Mouse (Mus musculus): ENCODE data around the gene Tcap. TPM values are rescaled to one million over a fixed set of nuclear protein-coding genes. Genes with fewer than 3 reads are reported as not detected.

The Tcap gene
- 1,000 to 10,000 TPM; 3,817 to 5,138 (median 4,616) TPM for total RNA-seq (2022)

DNA sequence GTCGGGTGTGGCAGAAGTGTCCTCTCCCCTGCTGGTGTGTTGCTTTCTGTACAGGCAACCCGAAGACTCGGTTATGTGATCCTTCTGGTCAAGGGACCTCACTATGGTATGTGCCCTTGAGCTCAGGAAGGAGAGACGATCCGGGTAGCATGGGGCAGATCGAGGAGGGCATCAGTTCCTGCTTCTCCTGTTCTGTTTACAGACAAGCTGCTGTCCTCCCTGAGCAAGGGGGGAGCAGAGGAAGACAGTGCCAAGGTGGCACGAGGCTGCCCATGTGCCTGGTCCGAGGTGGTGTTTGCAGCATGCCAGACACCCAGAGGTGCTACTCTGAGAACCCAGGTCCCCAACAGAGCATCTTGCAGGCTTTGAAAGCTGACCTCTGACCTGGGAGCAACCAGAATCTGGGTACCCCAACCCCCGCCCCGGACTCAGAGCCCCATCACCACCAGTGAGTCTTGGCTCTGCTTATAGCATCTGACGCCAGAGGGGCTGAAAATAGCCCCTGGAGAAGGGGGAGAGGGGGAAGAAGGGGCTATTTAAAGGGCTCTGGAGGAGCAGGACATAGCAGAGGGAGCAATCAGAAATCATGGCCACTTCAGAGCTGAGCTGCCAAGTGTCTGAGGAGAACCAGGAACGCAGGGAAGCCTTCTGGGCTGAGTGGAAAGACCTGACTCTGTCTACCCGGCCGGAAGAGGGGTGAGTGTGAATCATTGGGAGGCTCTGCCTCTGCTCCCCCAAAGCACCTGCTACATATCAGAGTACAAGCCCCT, at the start of gene Tcap:
Tcap (plus strand) TSS at position 551 of the 770 bp plus-strand sequence.
- peak; percentile 73 to 80 for DNase-seq (ENCODE audit: low spot score in 2 of 2)

DNA sequence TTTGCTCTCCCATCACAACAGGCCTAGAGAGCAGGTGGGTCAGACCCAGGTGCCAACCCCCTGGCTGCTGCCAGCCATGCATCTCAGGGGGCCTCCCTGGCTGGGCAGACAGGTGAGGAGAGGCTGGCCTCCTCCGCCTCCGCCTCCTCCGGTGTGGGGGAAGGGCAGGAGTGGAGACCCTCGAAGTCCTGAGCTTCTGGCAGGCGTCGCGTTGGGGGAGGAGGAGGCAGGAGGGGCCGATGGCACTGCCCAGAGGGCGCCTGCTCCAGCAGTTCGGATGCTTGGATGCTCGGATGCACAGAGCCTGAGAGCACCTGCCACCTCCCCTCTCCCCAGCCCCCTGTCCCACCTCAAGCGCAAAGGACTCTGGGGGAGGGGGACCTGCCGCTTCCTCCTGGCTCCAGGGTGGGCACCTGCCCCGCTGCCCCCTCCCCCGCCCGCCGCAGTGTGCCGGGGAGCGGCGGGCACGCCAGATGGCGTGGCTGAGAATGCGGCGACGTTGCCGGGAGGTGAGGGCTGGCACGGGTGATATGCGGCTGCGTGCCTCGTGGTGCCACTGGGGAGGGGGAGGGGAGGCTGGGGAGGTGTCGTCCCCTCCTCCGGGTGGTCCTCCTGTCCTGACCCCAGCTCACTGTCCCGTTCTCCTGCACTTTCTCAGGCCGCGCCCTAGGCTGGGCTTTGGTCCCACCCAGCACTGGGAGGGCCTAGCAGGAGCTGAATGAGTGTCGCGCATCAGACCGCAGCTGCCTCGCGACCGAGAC, 49.5 kb upstream of the Tcap start:
- DNase-seq (ENCODE audit: low spot score in 2 of 2) = no peak

DNA sequence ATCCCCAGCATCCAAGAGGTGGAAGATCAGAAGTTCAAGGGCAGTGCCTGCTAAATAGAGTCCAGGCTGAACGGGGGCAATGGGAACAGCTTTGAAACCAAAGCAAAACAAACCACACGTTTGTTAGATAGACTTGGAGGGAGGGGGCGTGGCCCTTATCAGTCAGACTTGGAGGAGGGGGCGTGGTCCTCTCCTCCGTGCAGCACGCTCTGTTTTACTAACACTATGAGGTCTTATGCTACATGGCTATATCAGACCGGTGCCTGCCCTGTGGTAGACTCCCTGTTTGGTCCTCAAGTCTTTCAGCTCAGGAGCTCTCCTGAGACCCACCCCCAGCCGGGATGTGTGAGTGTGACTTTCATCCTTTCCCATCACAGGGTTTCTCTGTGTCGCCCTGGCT, 48.4 kb upstream of the Tcap start:
- no peak for DNase-seq (ENCODE audit: low spot score in 2 of 2)

DNA sequence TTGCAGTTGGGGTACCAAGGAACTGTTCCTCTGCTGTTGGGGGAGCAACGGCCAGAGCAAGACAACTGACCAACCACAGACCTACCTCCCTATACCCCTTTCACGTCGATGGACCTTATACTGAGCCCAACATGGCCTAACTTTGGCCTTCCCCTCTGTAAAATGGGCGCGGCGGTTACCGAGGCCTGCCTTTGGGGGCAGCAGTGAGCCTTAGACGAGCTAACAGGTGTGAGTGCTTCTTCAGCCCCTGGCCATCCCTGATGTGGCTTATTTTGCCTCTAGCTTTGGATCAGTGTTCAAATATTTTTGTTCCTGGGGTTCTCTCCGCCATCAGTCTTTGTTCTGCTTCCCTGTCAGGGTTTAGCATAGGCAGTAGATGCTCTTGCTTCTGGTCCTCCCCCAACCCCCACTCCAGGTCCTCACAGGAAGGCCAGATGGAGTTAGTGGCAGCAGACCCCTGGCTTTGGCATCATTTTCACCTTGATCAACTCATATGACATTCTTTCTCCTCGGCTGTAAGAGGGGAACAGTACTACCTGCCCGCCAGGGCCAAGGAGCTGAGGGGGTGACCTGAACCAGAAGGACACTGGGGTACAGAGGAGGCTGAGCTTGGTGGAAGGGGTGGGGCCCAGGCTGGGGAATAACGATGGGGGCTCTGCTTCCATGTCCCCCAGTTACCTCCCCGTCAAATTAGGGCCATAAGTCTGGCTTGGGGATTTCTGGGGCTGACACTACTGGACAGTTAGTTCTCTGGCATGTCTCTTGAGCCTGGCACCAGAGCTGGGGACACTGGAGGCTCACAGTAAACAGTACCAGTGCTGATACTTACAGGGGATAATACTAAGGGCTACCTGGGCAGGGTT, 47.1 kb upstream of the Tcap start:
- no peak for DNase-seq (ENCODE audit: low spot score in 2 of 2)

DNA sequence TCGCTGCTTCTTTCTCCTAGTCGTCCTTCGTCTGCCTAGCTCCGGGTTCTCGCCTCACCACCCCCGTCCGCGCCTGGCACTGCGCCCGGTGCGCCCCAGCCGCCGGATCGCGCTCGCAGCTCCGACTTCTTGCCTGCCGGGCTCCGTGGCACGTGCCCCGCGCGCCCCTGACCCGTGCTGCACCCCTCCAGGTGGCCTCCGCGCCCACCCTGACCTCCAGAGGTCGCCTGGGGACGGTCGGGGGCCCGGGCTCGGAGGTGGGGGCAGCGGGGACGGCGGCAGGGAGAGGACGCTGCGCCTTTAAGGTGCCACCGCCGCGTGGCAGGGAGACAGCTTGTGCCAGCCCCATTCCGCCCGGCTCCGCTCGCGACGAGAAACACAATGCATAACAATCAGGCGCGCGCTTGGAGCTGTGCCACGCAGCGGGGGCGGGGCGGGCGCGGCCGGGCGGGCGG, 45.1 kb upstream of the Tcap start:
- no peak for DNase-seq (ENCODE audit: low spot score in 2 of 2)

DNA sequence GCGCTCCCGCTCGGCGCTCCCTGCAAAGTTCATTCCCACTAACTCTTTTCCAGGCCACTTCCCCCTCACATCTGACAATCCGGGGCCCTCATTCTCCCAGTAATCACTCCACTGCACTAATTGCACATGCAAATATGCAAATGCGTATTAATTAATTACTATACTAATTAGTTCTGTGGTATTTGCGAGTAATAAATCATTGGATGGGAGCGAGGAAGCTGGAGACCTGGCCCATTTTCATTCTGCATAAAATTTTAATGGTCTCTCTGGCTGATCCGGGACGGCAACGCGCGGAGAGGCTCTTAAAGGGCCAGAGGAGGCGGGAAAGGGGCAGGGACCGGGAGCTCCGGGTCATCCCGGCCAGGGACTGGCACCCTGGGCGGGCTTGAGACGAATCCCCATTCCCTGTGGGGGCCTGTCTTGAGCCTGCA, 44.5 kb upstream of the Tcap start:
- no peak for DNase-seq (ENCODE audit: low spot score in 2 of 2)

DNA sequence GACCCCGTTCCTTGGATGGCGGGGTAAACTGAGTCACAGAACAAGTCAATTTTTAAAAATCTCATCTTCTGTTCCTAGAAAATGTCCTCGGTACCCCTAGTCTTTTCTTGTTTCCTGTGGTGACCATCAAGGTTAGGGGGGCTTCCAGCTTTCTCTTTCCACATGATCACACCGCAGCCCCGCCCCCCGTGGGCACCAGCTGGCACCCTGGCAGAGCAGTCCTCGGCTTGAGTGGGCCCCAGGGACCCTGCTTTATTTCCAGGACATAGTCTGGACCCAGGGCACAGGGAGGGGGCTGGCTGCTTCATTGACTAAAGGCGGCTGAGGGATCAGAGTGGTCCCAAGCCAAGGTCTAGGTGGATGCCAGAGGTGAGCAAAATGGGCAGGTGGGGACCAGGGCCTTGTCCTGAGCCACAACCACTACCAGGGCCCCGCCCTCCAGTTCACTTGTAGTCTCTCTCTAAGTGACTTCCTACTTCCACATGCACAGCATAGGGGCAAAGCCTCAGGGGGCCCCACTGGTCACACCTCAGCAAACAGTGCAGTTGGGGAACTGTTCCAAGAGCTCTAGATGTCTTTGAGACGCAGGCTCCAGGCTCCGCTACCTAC, 43.8 kb upstream of the Tcap start:
- DNase-seq (ENCODE audit: low spot score in 2 of 2) = no peak

DNA sequence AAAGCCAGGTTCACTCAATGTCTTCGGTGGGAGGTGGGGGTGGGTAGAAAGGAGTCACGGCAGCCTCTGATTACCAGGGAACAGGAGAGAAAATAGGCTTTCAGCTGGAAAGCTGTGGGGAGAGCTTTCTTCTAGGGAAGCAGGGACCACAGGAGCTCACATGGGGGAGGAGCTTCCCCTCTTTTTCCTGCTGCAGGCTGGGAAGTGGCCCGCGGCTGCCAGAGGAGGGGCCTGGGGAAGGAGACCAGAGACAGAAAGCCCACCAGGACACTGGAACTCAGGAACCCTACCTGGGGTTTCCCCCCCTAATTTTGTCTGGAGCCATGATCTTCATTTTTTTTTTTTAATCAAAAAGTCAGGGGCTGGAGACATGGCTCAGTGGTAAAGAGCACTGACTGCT, 43.0 kb upstream of the Tcap start:
- no peak for DNase-seq (ENCODE audit: low spot score in 2 of 2)

DNA sequence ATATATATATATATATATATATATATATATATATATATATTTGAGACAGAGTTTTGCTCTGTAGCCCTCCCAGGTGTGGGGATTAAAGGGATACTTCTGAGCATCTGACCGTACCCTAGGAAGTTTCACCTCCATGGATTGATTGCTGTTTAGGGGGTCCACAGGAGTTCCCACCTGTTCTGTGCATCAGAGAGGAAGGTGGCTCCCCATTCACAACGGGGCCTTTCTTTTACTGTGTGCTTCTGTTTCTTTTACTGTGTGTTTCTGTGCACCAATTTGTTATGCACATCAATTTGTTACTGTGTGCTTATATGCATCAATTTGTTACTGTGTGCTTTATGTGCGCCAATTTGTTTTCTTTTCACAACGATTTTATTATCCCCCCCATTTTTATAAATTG, 42.4 kb upstream of the Tcap start:
- no peak for DNase-seq (ENCODE audit: low spot score in 2 of 2)

DNA sequence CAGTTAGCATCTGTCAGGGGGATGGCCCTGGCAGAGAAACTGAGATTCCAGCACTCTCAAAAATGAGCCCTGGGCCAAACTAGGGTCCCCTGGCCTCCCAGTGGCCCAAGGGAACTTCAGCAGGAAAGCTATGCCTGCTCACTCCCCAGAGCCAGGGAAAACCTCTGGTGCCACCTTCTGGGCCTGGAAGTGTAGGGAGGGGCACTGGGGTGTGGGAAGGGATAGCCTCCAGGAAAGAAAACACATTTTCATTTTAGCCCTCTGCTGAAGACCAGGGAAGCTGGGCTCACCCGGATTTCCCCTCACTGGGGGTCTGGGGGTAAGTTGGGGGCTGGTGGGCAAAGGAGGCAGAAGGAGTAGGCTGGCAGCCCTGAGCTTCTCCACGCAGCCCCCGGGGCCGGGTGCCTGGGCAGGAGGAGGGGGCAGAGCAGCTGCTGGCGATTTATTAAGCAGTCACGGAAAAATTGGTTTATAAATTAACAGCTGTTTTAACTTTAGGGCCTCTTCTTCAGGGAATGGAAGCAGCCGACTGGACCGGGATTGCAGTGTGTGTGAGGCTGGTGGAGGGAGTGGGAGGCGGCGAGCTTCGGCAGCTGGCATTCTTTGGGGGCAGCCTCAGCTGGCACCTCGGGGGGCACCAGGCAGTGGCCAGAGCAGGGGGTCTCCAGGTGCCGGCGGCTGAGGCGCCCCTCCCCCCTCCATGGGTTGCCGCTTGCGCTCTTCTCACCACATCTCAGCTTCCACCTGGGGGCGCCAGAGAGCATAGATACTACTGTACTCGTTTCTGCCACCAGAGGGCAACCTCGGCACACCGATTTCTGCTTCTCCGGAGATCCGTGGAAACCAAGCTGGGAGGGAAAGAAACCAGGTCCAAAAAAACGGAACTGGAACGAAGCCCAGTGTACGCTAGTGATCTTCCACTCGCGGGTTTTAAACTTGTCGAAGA, 41.3 kb upstream of the Tcap start:
- peak; percentile 89 to 92 for DNase-seq (ENCODE audit: low spot score in 2 of 2)

DNA sequence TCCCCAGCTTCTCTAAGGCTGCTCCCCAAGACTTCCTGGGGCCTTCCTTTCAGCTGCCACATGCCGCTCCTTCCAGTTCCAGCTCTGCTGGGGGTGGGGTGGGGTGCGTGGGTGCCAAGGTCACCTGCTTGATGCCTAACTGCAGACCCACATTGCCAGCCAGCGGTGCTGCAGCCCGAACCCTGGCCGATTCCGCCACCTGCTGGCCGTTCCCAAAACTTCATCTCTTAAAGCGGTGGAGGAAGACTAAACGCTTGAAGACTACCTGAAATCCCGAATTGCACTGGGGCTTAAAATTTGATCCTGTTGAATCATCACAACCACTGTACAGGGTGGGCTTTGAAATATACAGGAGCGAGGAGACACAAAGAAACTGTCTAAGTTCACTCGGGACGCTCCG, 38.4 kb upstream of the Tcap start:
- DNase-seq (ENCODE audit: low spot score in 2 of 2) = peak in 1 of 2 experiments; percentile 49

DNA sequence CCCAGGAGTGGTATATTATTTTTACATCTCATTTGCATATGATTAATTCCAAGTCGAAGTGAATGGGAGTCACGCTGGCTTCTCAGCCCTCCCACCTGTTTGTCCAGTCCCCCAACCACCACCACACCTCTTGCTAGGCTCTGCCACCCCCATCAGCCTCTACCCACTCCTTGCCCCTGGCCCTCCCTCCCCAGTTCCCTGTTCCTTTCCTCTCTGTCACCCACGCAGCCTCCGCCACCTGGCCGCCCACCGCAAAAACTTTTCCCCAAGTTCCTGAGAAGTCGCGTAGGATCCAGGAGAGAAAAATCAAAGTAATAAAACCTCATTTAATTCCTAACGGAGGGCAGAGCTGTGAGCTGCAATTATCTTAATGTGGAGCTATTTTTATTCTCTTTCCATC, 37.4 kb upstream of the Tcap start:
- DNase-seq (ENCODE audit: low spot score in 2 of 2) = no peak

DNA sequence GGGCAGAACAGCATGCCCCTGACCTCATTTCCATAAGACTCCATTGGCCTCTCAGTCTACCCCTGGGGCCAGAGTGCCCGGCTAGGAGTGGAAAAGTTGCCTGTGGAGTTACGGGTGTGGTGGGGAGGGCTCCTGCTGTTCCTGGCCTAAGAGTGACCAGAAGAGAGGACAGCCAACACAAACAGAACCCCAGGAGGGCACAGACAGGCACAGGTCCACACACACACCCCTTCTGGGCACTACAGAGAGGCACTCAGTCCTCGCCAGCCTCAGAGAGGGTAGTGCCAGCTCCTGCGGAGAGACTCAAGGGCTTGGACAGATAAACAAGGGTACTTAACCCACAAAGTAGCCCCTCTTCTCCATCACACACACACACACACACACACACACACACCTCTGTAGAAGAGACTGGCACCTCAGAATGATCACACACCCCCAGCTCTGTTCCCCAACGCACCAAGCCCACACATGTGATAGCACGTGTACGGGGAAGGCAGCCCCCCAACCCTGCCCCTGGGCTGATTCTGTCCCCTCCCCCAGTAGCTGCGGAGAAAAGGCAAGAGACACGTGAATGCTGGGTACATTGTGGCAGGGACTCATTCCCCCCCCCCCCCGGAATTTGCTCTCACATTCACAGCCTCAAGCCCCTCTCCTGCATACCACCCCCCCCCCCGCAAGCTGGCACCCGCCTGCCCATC, 36.1 kb upstream of the Tcap start:
- no peak for DNase-seq (ENCODE audit: low spot score in 2 of 2)

DNA sequence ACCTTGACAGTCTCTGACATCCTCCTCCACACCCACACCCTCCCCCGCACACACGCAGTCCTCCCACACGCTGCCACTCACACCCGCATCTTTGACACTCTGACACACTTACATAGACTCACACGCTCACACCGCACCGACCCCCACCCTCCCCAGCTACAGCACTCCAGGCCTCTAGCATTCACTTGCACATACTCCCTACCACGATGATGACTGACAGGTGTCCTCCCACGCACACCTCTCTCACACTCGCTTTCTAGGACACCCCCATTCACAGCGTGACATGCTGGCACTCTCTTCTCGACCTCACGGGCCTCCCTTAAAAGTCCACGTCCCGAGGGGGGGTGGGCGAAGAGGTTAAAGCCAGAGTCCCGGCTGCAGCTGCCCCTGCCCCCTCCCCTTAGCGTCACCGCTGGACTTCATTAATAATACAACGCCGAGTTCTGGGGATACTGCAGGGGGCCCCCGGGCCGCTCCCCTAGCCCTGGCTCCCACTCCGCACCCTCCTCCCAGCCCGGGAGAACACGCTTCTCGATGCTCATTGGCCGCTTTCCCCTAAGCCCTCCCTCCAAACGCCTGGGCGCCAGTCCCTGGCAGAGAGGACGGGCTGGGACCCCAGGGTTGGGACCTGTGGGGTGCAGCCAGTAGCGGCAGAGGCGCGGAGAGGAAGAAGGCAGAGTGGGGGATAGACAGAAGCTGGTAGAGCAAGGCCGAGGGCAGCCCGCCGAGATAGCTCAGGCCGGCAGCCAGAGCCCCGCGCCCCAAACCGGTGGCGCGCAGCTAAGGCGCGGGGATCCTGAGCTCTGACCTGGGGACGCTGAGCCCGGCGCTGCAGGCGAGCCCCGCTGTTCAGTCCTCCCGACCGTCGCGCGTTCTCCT, 35.3 kb upstream of the Tcap start, which contains the start of gene Ppp1r1b:
Ppp1r1b (plus strand) TSS at position 322 of the 879 bp plus-strand sequence.
- no peak for DNase-seq (ENCODE audit: low spot score in 2 of 2)

DNA sequence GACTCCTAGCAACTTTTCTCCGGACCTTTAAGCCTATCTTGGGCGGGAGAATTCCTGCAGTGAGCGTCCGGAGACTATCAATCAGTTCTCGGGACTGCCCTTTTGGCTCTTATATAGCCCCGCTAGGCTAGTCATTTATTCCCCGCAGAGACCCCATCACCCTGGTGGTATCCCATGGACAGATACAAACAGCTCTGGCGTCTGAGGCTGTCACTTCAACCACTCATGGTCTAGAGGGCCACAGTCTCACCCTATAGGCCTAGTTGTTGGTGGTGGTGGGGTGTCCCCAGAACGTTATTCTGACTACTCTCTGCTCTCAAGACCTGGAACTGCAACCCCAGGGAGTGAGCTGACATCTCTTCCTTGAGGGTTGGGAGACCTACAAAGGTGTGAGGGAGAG, 34.3 kb upstream of the Tcap start:
- no peak for DNase-seq (ENCODE audit: low spot score in 2 of 2)

DNA sequence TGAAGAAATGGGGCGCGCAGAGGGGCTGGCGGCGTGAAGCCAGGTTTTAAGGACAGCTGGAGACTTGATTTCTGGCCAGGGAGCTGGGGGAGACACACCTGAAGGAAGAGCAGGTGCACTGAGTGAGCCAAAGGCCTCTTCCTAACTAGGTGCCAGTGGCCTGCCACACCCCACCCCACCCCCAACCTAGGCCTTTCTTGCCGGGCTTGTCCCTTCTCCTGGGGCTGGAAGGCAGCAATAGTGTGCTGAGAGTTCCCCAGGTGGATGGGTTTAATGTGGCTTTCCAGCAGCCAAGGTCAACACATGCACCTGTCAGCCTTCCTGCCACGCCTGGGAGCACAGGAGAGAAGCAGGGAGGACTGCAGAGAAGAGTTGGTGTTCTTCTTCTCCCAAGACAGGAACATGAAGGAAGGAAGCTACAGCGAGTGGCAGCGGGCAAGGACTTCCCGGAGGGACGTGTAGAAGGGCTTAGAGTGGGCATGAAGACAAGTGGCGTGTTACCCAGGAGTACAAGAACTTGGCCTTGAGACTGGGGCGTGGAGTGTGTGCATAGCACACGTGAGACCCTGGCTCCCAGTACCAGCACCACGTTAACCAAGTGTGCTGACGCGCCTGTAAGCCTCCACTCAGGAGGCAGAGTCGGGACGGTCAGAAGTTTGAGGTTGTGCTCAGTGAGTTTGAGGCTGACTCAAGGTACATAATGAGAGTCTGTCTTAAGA, 31.2 kb upstream of the Tcap start:
- DNase-seq (ENCODE audit: low spot score in 2 of 2) = no peak

DNA sequence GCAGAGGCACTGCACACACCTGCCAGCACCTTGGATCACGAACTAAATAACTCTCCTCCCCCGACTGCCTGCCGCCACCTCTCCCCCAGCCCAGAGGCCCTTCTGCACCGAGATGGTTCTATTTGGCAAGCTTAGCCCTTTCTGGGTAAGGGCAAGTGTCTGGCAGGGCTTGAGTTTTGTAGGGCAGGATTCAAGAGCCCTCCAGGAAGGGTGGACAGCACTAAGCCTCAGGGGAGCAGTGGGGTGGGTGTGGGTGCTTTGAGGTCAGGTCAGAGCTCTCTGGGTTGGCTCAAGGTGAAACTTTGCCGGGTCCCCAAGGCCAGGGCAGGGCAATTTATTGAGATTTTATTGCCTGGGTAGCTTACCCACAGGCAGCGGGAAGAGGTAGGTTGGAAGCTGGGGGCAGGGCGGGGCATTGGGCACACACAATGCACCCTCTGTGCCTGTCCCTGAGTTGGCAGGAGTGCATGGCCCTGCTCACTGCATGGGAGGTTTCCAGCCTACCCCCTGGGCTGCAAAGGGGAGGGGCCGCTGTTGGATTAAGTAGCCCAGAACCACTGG, 29.9 kb upstream of the Tcap start:
- no peak for DNase-seq (ENCODE audit: low spot score in 2 of 2)
